Mouse (Mus musculus) MEL (cell line): Measurements from ENCODE around the gene Rab11fip3. TPM values are rescaled to one million over a fixed set of nuclear protein-coding genes. Genes with fewer than 3 reads are reported as not detected.

ENCODE experiments used
- DNase-seq: peaks from one replicate; pipeline ENCODE4 v3.0.0; 2011; ENCODE audit warnings: low read depth, low spot score
- H3K27ac ChIP-seq: 2 replicates; pipeline ENCODE4 v1.5.1; 2012; ENCODE audit warnings: low read depth, mild to moderate bottlenecking, control low read depth, low read length, moderate library complexity; ENCODE audit not compliant: control insufficient read depth
- H3K27me3 ChIP-seq, 2 experiments: fragments of 150-350 bp in 1 of 2; sonication (generic) in 1 of 2; 2 replicates each; pipeline ENCODE4 v1.6.1; 2012; ENCODE audit warnings: low read length in 2 of 2, mild to moderate bottlenecking in 2 of 2, improper control_type of control experiment in 1 of 2, moderate library complexity in 1 of 2; ENCODE audit not compliant: insufficient read depth in 2 of 2, control insufficient read depth in 1 of 2
- H3K36me3 ChIP-seq, 2 experiments: 2 replicates each; pipeline ENCODE4 v1.6.1; 2012 to 2014; ENCODE audit warnings: low read length in 2 of 2, improper control_type of control experiment in 1 of 2, inconsistent platforms in 1 of 2, mild to moderate bottlenecking in 1 of 2; ENCODE audit not compliant: insufficient read depth in 2 of 2, control insufficient read depth in 1 of 2
- H3K4me1 ChIP-seq, 2 experiments: fragments of 150-350 bp in 1 of 2; sonication (generic) in 1 of 2; 2 replicates each; pipeline ENCODE4 v1.6.1; 2012; ENCODE audit warnings: low read length in 2 of 2, improper control_type of control experiment in 1 of 2, mild to moderate bottlenecking in 1 of 2; ENCODE audit not compliant: insufficient read depth in 2 of 2, control insufficient read depth in 1 of 2
- H3K4me3 ChIP-seq, 2 experiments: fragments of 150-350 bp in 1 of 2; sonication (generic) in 1 of 2; 2 replicates each; pipeline ENCODE4 v1.5.1; 2012; ENCODE audit warnings: low read depth in 2 of 2, low read length in 2 of 2, mild to moderate bottlenecking in 2 of 2, moderate library complexity in 2 of 2, control low read depth in 1 of 2, improper control_type of control experiment in 1 of 2; ENCODE audit not compliant: control insufficient read depth in 1 of 2, insufficient read depth in 1 of 2
- H3K79me2 ChIP-seq: 2 replicates; pipeline ENCODE4 v1.6.1; 2012; ENCODE audit warnings: mild to moderate bottlenecking, low read length, moderate library complexity; ENCODE audit not compliant: control insufficient read depth, poor library complexity, insufficient read depth
- H3K9ac ChIP-seq: 2 replicates; pipeline ENCODE4 v1.6.1; 2012; ENCODE audit warnings: low read depth, mild to moderate bottlenecking, control low read depth, low read length, moderate library complexity; ENCODE audit not compliant: control insufficient read depth, poor library complexity, severe bottlenecking
- H3K9me3 ChIP-seq: fragments of 150-350 bp; sonication (generic); replicated peaks from 2 replicates; pipeline ENCODE4 v1.6.1; 2012; ENCODE audit warnings: mild to moderate bottlenecking, low read length, improper control_type of control experiment, moderate library complexity; ENCODE audit not compliant: insufficient read depth
- CHD2 ChIP-seq: IDR thresholded peaks from 2 replicates; pipeline ENCODE4 v1.6.1; 2011; ENCODE audit warnings: low read length, improper control_type of control experiment
- CTCF ChIP-seq, 3 experiments: IDR thresholded peaks in 2 of 3; conservative IDR thresholded peaks in 1 of 3; 2 replicates each; pipeline ENCODE4 v1.5.1; 2011 to 2012; ENCODE audit warnings: low read length in 3 of 3, low read depth in 2 of 3, mild to moderate bottlenecking in 2 of 3, improper control_type of control experiment in 1 of 3, inconsistent platforms in 1 of 3, mixed read lengths in 1 of 3, moderate library complexity in 1 of 3; ENCODE audit not compliant: control insufficient read depth in 1 of 3, insufficient read depth in 1 of 3, poor library complexity in 1 of 3, severe bottlenecking in 1 of 3
- ETS1 ChIP-seq: IDR thresholded peaks from 2 replicates; pipeline ENCODE4 v1.6.1; 2012; ENCODE audit warnings: low read depth, mild to moderate bottlenecking, inconsistent platforms, low read length, improper control_type of control experiment, moderate library complexity
- GATA1 ChIP-seq: IDR thresholded peaks from 2 replicates; pipeline ENCODE4 v1.6.1; 2011; ENCODE audit warnings: low read depth, low read length, improper control_type of control experiment
- JUND ChIP-seq: IDR thresholded peaks from 2 replicates; pipeline ENCODE4 v1.6.1; 2011; ENCODE audit warnings: low read depth, mild to moderate bottlenecking, improper control_type of control experiment, low read length
- KAT2A ChIP-seq: conservative IDR thresholded peaks from 2 replicates; pipeline ENCODE4 v1.6.1; 2012; ENCODE audit warnings: low read depth, low read length, improper control_type of control experiment, inconsistent platforms
- MAFK ChIP-seq: IDR thresholded peaks from 2 replicates; pipeline ENCODE4 v1.6.1; 2011; ENCODE audit warnings: low read depth, mild to moderate bottlenecking, low read length, improper control_type of control experiment, borderline replicate concordance
- MXI1 ChIP-seq: IDR thresholded peaks from 2 replicates; pipeline ENCODE4 v1.6.1; 2011; ENCODE audit warnings: mild to moderate bottlenecking, low read depth, low read length, improper control_type of control experiment
- MYB ChIP-seq: IDR thresholded peaks from 2 replicates; pipeline ENCODE4 v1.6.1; 2011; ENCODE audit warnings: mild to moderate bottlenecking, low read depth, low read length, improper control_type of control experiment
- MYC ChIP-seq: IDR thresholded peaks from 2 replicates; pipeline ENCODE4 v1.6.1; 2011; ENCODE audit warnings: low read depth, mild to moderate bottlenecking, low read length, improper control_type of control experiment, moderate library complexity
- NRF1 ChIP-seq: IDR thresholded peaks from 2 replicates; pipeline ENCODE4 v1.6.1; 2014; ENCODE audit warnings: low read depth, mild to moderate bottlenecking, inconsistent platforms, low read length, improper control_type of control experiment, moderate library complexity; ENCODE audit not compliant: poor library complexity, insufficient read depth, severe bottlenecking
- POLR2AphosphoS5 ChIP-seq: IDR thresholded peaks from 2 replicates; pipeline ENCODE4 v1.6.1; 2012; ENCODE audit warnings: low read depth, borderline replicate concordance, mild to moderate bottlenecking, inconsistent platforms, low read length, moderate library complexity, mixed read lengths
- RAD21 ChIP-seq: IDR thresholded peaks from 2 replicates; pipeline ENCODE4 v1.6.1; 2011; ENCODE audit warnings: mild to moderate bottlenecking, low read depth, low read length, improper control_type of control experiment
- RCOR1 ChIP-seq: IDR thresholded peaks from 2 replicates; pipeline ENCODE4 v1.6.1; 2012; ENCODE audit warnings: low read depth, mild to moderate bottlenecking, inconsistent platforms, low read length, improper control_type of control experiment
- SIN3A ChIP-seq: IDR thresholded peaks from 2 replicates; pipeline ENCODE4 v1.6.1; 2012; ENCODE audit warnings: low read length, improper control_type of control experiment, inconsistent platforms
- SMC3 ChIP-seq: IDR thresholded peaks from 2 replicates; pipeline ENCODE4 v1.6.1; 2011; ENCODE audit warnings: low read depth, low read length, improper control_type of control experiment
- TAL1 ChIP-seq: IDR thresholded peaks from 2 replicates; pipeline ENCODE4 v1.6.1; 2012; ENCODE audit warnings: mild to moderate bottlenecking, inconsistent platforms, low read length, moderate library complexity, mixed read lengths
- USF1 ChIP-seq: IDR thresholded peaks from 2 replicates; pipeline ENCODE4 v1.6.1; 2014; ENCODE audit warnings: low read depth, mild to moderate bottlenecking, inconsistent platforms, low read length, improper control_type of control experiment, moderate library complexity
- USF2 ChIP-seq, 2 experiments: IDR thresholded peaks; 2 replicates each; pipeline ENCODE4 v1.6.1; 2011 to 2012; ENCODE audit warnings: improper control_type of control experiment in 2 of 2, low read length in 2 of 2, borderline replicate concordance in 1 of 2, inconsistent platforms in 1 of 2, low read depth in 1 of 2, mild to moderate bottlenecking in 1 of 2; ENCODE audit not compliant: insufficient read depth in 1 of 2
- ZC3H11A ChIP-seq: IDR thresholded peaks from 2 replicates; pipeline ENCODE4 v1.6.1; 2012; ENCODE audit warnings: low read depth, mild to moderate bottlenecking, inconsistent platforms, low read length, improper control_type of control experiment
- ZKSCAN1 ChIP-seq: IDR thresholded peaks from 2 replicates; pipeline ENCODE4 v1.6.1; 2012; ENCODE audit warnings: low read depth, mild to moderate bottlenecking, inconsistent platforms, low read length, improper control_type of control experiment, moderate library complexity
- ZMIZ1 ChIP-seq: IDR thresholded peaks from 2 replicates; pipeline ENCODE4 v1.6.1; 2012; ENCODE audit warnings: low read depth, mild to moderate bottlenecking, inconsistent platforms, low read length, improper control_type of control experiment, moderate library complexity
- polyA plus RNA-seq, 2 experiments: library from polyadenylated mRNA; stranded (reverse) in 1 of 2; unstranded in 1 of 2; fragments of >175 nt in 1 of 2; fragments of >200 nt in 1 of 2; gene quantifications; 2 replicates each; pipeline versions ENCODE4 v1.2.1 to v1.2.4; 2012; ENCODE audit warnings: low replicate concordance in 2 of 2, low read depth in 1 of 2; ENCODE audit not compliant: insufficient read length in 2 of 2, insufficient read depth in 1 of 2, missing spikeins in 1 of 2
- total RNA-seq: library from RNA; depleted of rRNA; stranded (reverse); fragments of 300-350 nt; gene quantifications from 2 replicates; pipeline ENCODE4 v1.2.3, GENCODE M21; 2012

The Rab11fip3 gene
- total and polyA plus RNA-seq, 3 experiments, result 3.2 to 18.9 TPM; not detected in 1

- Histone ChIP-seq H3K9ac (no peak overlapping the region), H3K27ac (no peak overlapping the region), H3K4me3 (no peak overlapping the region), H3K79me2 (no peaks in the 10 kb centered on the region), H3K27me3 (no peaks in the 10 kb centered on the region), H3K9me3 (no peaks in the 10 kb centered on the region), H3K4me1 (no peaks in the 10 kb centered on the region), H3K36me3 (no peaks in the 10 kb centered on the region; a peak in 1 of 4 replicates)
- TF ChIP-seq CHD2, result no peak
- no peak for TF ChIP-seq USF1
- TF ChIP-seq ZC3H11A, result no peak
- no peak for TF ChIP-seq CTCF (IDR thresholded peaks at IDR 0.05 in 2 of 3, conservative IDR thresholded peaks at IDR 0.05 in 1 of 3; ENCODE audit: control insufficient read depth in 1 of 3, insufficient read depth in 1 of 3, low read depth in 2 of 3, low read length in 3 of 3, poor library complexity in 1 of 3, severe bottlenecking in 1 of 3)
- no peak for TF ChIP-seq JUND
- DNase-seq, result no peak
Measured at GRCm38 (mm10) chr17:25953161-25953560, 116.2 kb downstream of the Rab11fip3 start.

DNA sequence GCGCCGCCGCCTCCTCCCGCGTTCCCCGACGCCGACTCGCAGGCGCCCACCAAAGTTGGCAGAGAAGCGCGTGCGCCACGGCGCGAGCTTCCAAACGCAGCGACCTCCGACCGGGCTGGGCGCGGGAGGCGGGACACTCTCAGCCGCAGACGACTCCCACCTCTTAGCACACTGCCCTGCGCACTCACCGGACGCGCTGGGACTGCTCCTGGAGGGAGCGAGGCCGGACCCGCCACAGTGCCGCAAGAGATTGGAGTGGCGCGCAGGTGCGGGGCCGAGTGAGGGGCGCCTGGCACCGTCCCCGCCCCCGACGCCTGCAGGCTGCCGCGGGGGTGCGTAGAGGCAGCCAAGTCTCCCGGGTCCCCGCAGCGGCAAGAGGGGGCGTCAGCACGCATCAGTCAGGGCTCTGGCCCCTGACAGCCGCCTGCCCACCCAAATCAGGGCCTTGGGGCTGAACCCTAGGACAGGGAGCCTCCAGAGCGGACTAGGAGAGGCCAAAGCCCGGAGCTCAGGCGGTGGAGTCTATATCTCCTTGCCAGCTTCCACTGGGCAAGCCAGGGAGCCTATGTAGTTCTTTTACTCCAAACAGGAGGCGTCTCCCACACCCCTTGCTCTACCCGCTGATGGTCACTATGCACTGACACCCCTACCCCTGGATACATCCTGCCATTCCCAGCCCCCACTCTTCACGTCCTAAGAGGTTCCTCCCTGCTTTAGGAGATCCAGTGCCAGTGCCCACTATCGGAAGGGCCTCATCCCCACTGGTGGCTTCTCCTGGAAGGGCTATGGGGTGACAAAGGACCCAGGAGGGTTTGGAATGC, 117.3 kb downstream of the Rab11fip3 start, which contains the start of gene A930017K11Rik:
Gene A930017K11Rik (minus strand): TSS at position 763 of the 821 bp plus-strand sequence.
- Histone ChIP-seq H3K27me3 (no peaks in the 10 kb centered on the region), H3K4me3 (no peak within 1 kb of the TSS), H3K36me3 (no peaks in the 10 kb centered on the region), H3K9ac (no peak within 1 kb of the TSS), H3K27ac (no peak within 1 kb of the TSS), H3K9me3 (no peaks in the 10 kb centered on the region), H3K4me1 (no peaks in the 10 kb centered on the region), H3K79me2 (no peaks in the 10 kb centered on the region)
- DNase-seq, result no peak
- TF ChIP-seq MYC (no peak), RAD21 (no peak), JUND (no peak), NRF1 (no peak), POLR2AphosphoS5 (no peak), KAT2A (no peak)

DNA sequence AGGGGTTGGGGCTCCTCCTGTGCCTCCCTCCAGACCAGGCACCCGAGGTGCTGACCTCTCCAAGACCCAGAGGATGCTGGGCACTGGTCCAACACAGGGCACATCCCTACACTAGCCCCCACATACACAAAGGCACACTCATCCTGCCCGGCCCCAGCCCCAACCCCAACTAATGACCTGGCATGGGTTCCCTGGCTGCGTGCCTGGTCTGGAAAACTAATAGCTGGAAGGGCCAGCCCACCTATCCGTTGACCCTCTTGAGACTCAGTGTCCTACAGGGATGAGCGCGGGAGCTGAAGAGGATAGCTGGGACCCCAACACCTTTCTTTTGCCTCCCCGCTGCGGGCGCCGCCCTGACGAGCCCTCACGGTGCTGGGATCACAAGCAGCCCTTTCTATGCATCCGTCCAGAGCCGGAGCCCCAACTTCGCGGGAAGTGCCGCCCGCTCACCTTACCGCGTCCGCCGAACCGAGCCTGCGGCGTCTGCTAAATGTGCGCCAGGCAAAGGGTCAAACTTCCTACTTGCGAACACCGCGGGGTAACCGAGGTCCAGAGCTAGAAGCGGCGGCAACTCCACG, 118.0 kb downstream of the Rab11fip3 start:
- no peaks in the 10 kb centered on the region for H3K36me3 ChIP-seq
- no peak for DNase-seq
- no peaks in the 10 kb centered on the region for H3K9me3 ChIP-seq
- H3K27ac ChIP-seq, result no peak overlapping the region
- H3K4me3 ChIP-seq, result no peak overlapping the region
- no peak overlapping the region for H3K9ac ChIP-seq
- peaks cover 0 to 3% of the 10 kb centered on the region in 2 experiments; a peak in 1 of 4 replicates for H3K4me1 ChIP-seq
- H3K79me2 ChIP-seq, result no peaks in the 10 kb centered on the region
- no peaks in the 10 kb centered on the region for H3K27me3 ChIP-seq
- TF ChIP-seq USF1, result no peak
- TF ChIP-seq MYC, result no peak
- no peak for TF ChIP-seq ZKSCAN1
- TF ChIP-seq ZC3H11A, result no peak
- no peak for TF ChIP-seq GATA1
- TF ChIP-seq KAT2A, result no peak
- no peak for TF ChIP-seq SMC3
- TF ChIP-seq ETS1, result no peak
- no peak for TF ChIP-seq MXI1
- no peak for TF ChIP-seq ZMIZ1
- no peak for TF ChIP-seq SIN3A
- no peak for TF ChIP-seq TAL1
- TF ChIP-seq RCOR1, result no peak
- no peak for TF ChIP-seq MAFK
- TF ChIP-seq USF2 (IDR thresholded peaks at IDR 0.05; ENCODE audit: borderline replicate concordance in 1 of 2, insufficient read depth in 1 of 2, low read depth in 1 of 2, low read length in 2 of 2), result no peak
- TF ChIP-seq MYB, result no peak
